Mouse (Mus musculus) bone marrow macrophage, adult 2 months (primary cell): ENCODE measurements around the gene Entpd1.

ENCODE experiments used
- CTCF ChIP-seq: IDR thresholded peaks from 2 replicates; pipeline ENCODE4 v1.5.1; 2012; ENCODE audit warnings: low read depth, mild to moderate bottlenecking, low read length, moderate library complexity
- POLR2A ChIP-seq: IDR thresholded peaks from 2 replicates; pipeline ENCODE4 v1.6.1; 2012; ENCODE audit warnings: mild to moderate bottlenecking, low read depth, low read length, borderline replicate concordance

- TF ChIP-seq POLR2A (no peak), CTCF (no peak)
These were observed 44.0 kb downstream of the Entpd1 start for GRCm38 (mm10) chr19:40656207-40656606.
